Mouse (Mus musculus) forebrain, embryonic 15.5 days (tissue): ENCODE results near the gene Gm572. TPM values are rescaled to one million over a fixed set of nuclear protein-coding genes. Genes with fewer than 3 reads are reported as not detected.

Experiments
- ATAC-seq: fragments of 200-750 bp; cut with Nextera tagmentation; replicated peaks from 2 replicates; pipeline ENCODE4 v1.8.0; 2017; ENCODE audit warnings: mild to moderate bottlenecking, moderate TSS enrichment, moderate library complexity
- H3K27ac ChIP-seq: fragments of 300-500 bp; sonication (generic); replicated peaks from 2 replicates; pipeline ENCODE4 v1.5.1; 2015; ENCODE audit warnings: mild to moderate bottlenecking, inconsistent platforms
- H3K27me3 ChIP-seq: fragments of 300-500 bp; sonication (generic); 2 replicates; pipeline ENCODE4 v1.6.1; 2015; ENCODE audit warnings: inconsistent platforms
- H3K36me3 ChIP-seq: fragments of 300-500 bp; sonication (generic); 2 replicates; pipeline ENCODE4 v1.6.1; 2015; ENCODE audit warnings: mild to moderate bottlenecking, inconsistent platforms
- H3K4me1 ChIP-seq: fragments of 300-500 bp; sonication (generic); 2 replicates; pipeline ENCODE4 v1.6.1; 2015; ENCODE audit warnings: inconsistent platforms
- H3K4me2 ChIP-seq: fragments of 300-500 bp; sonication (generic); replicated peaks from 2 replicates; pipeline ENCODE4 v1.6.1; 2015; ENCODE audit warnings: mild to moderate bottlenecking, inconsistent platforms
- H3K4me3 ChIP-seq: fragments of 300-500 bp; sonication (generic); 2 replicates; pipeline ENCODE4 v1.5.1; 2015; ENCODE audit warnings: mild to moderate bottlenecking, inconsistent platforms
- H3K9ac ChIP-seq: fragments of 300-500 bp; sonication (generic); replicated peaks from 2 replicates; pipeline ENCODE4 v1.6.1; 2015; ENCODE audit warnings: mild to moderate bottlenecking, inconsistent platforms
- H3K9me3 ChIP-seq: fragments of 300-500 bp; sonication (generic); 2 replicates; pipeline ENCODE4 v1.6.1; 2016; ENCODE audit warnings: inconsistent platforms
- WGBS: fragments of 180-500 bp; shearing (Covaris S2); methylation state at CpG from one replicate; pipeline ENCODE4 v1.1.7; 2015; ENCODE audit warnings: mixed read lengths; 5-methylcytosine and 5-hydroxymethylcytosine counted together
- polyA plus RNA-seq: library from polyadenylated mRNA; unstranded; fragments of >200 nt; fragmentation: Nextera tagmentation; extraction: Ambion mirVana; gene quantifications from 2 replicates; pipeline ENCODE4 v1.2.1, GENCODE M21; 2015

The Gm572 gene
- polyA plus RNA-seq = not detected in 2 replicates

DNA sequence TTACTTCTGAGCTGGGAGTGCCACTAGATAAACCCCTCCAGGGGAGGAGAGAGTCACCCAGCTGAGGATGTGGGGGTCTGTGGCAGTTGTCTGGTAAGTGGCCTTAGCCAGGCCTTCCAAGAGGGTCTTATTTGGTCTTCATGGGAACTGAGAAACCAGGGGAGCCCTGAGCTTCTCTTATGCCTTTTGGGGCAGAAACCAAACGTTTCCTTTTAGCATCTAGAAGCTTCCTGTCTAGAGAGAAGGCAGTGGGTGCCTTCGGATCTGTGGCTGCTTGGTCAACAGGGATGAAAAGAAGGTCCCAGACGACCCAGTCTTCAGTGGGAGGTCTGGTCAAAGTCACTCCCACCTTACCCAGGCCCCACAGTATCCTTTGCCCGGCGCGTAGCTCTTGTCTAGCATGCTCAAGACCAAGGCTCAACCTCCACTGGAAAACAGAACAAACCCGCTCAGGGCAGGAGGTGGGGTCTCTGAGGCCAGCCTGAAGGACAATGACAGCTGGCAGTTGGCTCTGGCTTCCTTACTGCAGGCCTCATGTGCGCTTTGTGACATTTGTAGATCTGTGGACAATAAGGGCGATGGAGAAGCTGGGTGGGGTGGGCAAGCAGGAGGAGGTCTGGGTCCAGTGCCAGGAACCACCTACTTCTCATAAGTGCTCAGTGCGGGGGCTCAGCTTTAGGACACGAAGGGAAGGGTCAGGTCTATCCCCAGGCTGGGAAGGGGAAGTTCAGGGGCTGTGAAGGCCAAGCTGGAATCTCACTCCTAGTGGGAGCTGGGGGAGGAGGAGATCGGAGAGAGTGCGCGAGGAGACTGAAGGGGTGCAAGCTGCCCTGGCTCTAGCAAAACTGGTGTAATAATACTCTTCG, at the start of gene Gm572:
TSS of gene Gm572 (plus strand) at position 27 of the 866 bp plus-strand sequence.
- H3K4me3 ChIP-seq = no peak within 1 kb of the TSS
- H3K4me1 ChIP-seq = no peaks in the 10 kb centered on the region
- no peak within 1 kb of the TSS for H3K27ac ChIP-seq
- H3K27me3 ChIP-seq = no peaks in the 10 kb centered on the region
- H3K9me3 ChIP-seq = no peaks in the 10 kb centered on the region
- peak within 1 kb of the TSS; percentile 26 for H3K4me2 ChIP-seq
- ATAC-seq = no peak
- no peak within 1 kb of the TSS for H3K9ac ChIP-seq
- 69% methylated on average over 15 of the region's 15 CpGs for WGBS
- H3K36me3 ChIP-seq = no peaks in the 10 kb centered on the region

- ATAC-seq = no peak
- peaks cover 34% of the 10 kb centered on the region for H3K4me1 ChIP-seq
- no peak overlapping the region for H3K4me2 ChIP-seq
- no peaks in the 10 kb centered on the region for H3K9me3 ChIP-seq
- no peaks in the 10 kb centered on the region for H3K27me3 ChIP-seq
- WGBS = 94% methylated on average over 11 of the region's 11 CpGs
- H3K36me3 ChIP-seq = peaks cover 49% of the 10 kb centered on the region
- no peak overlapping the region for H3K27ac ChIP-seq
- no peak overlapping the region for H3K9ac ChIP-seq
- H3K4me3 ChIP-seq = no peak overlapping the region
These were observed 49.1 kb upstream of the Gm572 start for GRCm38 (mm10) chr4:148593996-148594395.

DNA sequence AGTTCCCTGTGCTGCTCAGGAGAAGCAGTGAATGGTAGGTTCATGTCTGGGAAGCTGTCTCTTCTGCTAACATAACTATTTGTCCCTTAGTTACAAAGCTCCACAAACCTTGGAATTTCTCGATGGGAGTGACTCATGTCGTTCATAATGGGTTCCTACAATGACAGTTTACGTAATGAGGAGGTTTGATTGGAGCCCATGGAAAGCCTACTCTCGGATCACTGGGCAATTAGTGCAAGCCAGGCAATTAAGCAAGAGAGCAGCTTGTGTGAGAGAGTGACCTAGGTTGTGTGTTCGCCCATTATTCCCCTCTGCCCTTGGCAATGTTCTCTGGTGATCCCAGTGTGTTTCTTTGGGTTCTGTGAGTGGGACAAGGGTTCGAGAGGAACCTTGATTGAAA, 47.2 kb upstream of the Gm572 start:
- H3K36me3 ChIP-seq = peaks cover 52% of the 10 kb centered on the region
- no peak overlapping the region for H3K4me2 ChIP-seq
- 0 out of 2 replicates have a peak overlapping the region, but pooled peaks have one; percentile 24 for H3K27ac ChIP-seq
- WGBS = 47% methylated on average over 6 of the region's 6 CpGs
- H3K4me3 ChIP-seq = no peak overlapping the region
- H3K9ac ChIP-seq = no peak overlapping the region
- ATAC-seq = no peak
- peaks cover 21% of the 10 kb centered on the region for H3K4me1 ChIP-seq
- H3K9me3 ChIP-seq = no peaks in the 10 kb centered on the region
- no peaks in the 10 kb centered on the region for H3K27me3 ChIP-seq

DNA sequence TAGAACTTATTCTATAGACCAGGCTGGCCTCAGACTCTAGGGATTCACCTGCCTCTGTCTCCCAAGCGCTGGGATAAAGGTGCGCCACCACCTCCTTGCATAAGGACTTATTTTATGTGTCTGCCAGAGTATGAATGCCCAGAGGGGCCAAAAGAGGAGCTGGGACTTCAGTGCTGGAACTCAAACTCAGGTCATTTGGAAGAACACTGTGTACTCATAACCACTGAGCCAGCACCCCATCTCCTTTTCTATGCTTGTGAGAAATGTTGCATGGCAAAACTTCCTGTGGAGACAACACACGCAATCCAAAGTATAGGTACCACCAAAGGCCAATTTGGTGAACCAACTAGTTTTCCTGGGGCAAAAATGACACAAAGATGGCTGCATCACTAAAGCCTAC, 46.4 kb upstream of the Gm572 start:
- Histone ChIP-seq H3K27me3 (no peaks in the 10 kb centered on the region), H3K4me3 (no peak overlapping the region), H3K27ac (no peak overlapping the region), H3K9me3 (no peaks in the 10 kb centered on the region), H3K4me2 (no peak overlapping the region), H3K4me1 (peaks cover 21% of the 10 kb centered on the region), H3K9ac (no peak overlapping the region), H3K36me3 (peaks cover 52% of the 10 kb centered on the region)
- WGBS = 97% methylated on average over 3 of the region's 3 CpGs
- no peak for ATAC-seq

DNA sequence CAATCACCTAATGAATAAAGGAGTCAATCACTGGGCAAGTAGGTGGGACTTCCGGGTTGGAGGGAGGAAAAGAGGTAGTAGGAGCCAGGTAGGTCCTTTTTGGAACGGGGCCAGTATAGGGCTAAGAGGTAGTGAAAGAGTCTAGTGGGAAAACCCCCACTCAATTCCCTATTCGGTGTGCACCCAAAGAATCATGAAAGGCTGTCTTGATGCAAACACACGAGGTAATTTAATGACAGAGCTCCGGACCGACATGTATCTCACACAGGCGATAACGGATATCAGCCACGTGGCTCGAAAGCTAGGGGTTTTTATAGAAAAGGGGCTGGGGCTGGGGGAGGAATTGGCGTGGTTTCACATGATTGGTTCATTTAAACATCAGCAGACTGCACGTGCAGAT, 44.3 kb upstream of the Gm572 start:
- peaks cover 4% of the 10 kb centered on the region; the same call in 1 of the 2 replicates for H3K4me1 ChIP-seq
- no peak for ATAC-seq
- WGBS = 94% methylated on average over 12 of the region's 12 CpGs
- no peaks in the 10 kb centered on the region for H3K27me3 ChIP-seq
- H3K4me2 ChIP-seq = no peak overlapping the region
- peaks cover 47% of the 10 kb centered on the region for H3K36me3 ChIP-seq
- no peaks in the 10 kb centered on the region for H3K9me3 ChIP-seq
- H3K4me3 ChIP-seq = no peak overlapping the region
- no peak overlapping the region for H3K9ac ChIP-seq
- no peak overlapping the region for H3K27ac ChIP-seq

DNA sequence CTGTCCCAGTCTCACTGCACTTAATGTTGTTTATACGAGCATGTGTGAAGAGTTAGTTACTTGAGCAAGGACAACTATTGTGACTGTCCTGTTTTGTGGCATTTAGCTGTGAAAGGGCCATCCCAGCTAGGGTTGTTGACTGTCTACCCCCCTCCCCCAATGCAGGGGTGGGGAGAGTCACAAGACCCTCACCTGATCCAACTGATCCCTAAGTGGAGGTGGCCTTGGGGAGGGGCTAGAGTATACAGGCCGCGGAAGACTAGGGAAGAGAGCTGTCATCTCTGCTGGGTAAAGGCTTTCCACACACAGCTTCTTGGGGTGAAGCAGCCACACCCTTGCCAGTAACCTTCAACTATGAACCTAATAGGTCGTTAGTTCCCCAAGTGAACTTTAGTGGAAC, 42.8 kb upstream of the Gm572 start:
- no peaks in the 10 kb centered on the region for H3K9me3 ChIP-seq
- H3K4me1 ChIP-seq = no peaks in the 10 kb centered on the region
- no peak overlapping the region for H3K27ac ChIP-seq
- H3K36me3 ChIP-seq = peaks cover 32% of the 10 kb centered on the region
- H3K4me3 ChIP-seq = no peak overlapping the region
- no peak overlapping the region for H3K4me2 ChIP-seq
- H3K27me3 ChIP-seq = no peaks in the 10 kb centered on the region
- ATAC-seq = no peak
- H3K9ac ChIP-seq = no peak overlapping the region
- 91% methylated on average over 4 of the region's 4 CpGs for WGBS

GRCm38 (mm10) chr4:148601871-148602270, 41.2 kb upstream of the Gm572 start:
- Histone ChIP-seq H3K9ac (no peak overlapping the region), H3K4me2 (no peak overlapping the region), H3K4me1 (no peaks in the 10 kb centered on the region), H3K27ac (no peak overlapping the region), H3K27me3 (no peaks in the 10 kb centered on the region), H3K36me3 (peaks cover 18% of the 10 kb centered on the region), H3K4me3 (no peak overlapping the region), H3K9me3 (no peaks in the 10 kb centered on the region)
- WGBS = 93% methylated on average over 4 of the region's 4 CpGs
- ATAC-seq = no peak

DNA sequence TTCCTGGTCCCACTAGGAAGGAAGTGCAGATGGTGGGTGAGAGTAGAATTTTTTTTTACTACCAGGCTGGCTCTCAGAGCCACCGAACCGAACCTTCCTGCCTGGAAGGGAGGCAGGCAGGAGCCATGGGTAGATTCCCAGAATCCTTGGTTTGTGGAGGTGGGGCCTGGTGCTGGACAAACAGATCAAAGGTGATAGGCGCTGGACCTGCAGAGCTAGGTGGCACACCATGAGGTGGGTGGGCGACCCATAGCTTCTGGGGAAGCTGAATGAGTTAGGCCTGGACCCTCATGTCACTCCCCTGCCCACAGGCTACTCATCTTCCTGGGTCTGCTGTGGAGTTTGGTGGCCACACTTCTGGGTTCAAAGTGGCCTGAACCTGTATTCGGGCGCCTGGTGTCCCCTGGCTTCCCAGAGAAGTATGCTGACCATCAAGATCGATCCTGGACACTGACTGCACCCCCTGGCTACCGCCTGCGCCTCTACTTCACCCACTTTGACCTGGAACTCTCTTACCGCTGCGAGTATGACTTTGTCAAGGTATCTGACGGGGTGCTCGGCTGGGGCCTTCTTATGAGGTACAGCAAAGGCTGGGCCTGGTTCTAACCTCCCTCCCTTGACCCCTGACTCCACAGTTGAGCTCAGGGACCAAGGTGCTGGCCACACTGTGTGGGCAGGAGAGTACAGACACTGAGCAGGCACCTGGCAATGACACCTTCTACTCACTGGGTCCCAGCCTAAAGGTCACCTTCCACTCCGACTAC, 40.6 kb upstream of the Gm572 start, which contains the start of gene Masp2:
TSS of gene Masp2 (plus strand) at position 198 of the 764 bp plus-strand sequence.
- H3K9ac ChIP-seq = no peak within 1 kb of the TSS
- 90% methylated on average over 14 of the region's 14 CpGs for WGBS
- ATAC-seq = no peak

DNA sequence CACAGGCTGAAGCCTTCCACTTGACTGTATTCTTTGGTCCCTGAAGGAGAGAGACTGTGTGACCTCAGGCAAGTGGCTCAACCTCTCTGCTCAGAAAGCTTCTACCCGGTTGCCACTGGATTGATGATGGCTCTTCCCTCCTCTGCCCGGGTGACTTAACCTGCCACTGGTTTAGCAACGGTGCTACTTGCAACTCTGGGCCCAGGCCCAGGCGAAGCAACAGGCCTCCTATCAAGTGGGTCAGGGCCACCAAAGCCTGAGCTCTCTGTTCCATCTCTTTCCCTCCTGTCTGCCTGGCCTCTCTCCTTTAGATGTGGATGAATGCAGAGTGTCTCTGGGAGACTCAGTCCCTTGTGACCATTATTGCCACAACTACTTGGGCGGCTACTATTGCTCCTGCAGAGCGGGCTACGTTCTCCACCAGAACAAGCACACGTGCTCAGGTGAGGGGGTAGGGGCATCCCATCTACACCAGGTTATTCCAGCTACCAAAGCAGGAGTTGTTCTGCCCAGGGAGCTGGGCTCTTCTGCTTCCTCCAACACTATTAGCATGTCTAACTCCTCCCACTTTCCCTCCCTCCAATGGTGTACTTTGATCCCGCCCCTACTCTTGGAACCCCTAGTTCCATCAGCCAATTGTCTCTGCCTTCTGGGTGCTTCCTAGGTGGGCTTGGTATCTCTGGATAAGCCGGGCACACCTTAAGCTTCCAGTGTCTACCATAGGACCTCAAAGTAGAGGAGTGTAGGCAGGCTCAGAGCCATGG, 39.6 kb upstream of the Gm572 start:
- no peak overlapping the region for H3K4me3 ChIP-seq
- no peaks in the 10 kb centered on the region for H3K27me3 ChIP-seq
- no peaks in the 10 kb centered on the region for H3K9me3 ChIP-seq
- H3K36me3 ChIP-seq = 0 out of 2 replicates have a peak, but pooled peaks cover 7% of the 10 kb centered on the region
- WGBS = 78% methylated on average over 10 of the region's 10 CpGs
- no peaks in the 10 kb centered on the region for H3K4me1 ChIP-seq
- no peak overlapping the region for H3K9ac ChIP-seq
- no peak overlapping the region for H3K4me2 ChIP-seq
- no peak overlapping the region for H3K27ac ChIP-seq
- ATAC-seq = no peak

More for the DNA sequence above, 40.6 kb upstream of the Gm572 start, which contains the start of gene Masp2:
- no peak within 1 kb of the TSS for H3K4me2 ChIP-seq
- no peaks in the 10 kb centered on the region for H3K27me3 ChIP-seq
- H3K36me3 ChIP-seq = peaks cover 13% of the 10 kb centered on the region; the same call in 1 of the 2 replicates
- no peaks in the 10 kb centered on the region for H3K4me1 ChIP-seq
- no peak within 1 kb of the TSS for H3K4me3 ChIP-seq
- no peaks in the 10 kb centered on the region for H3K9me3 ChIP-seq
- no peak within 1 kb of the TSS for H3K27ac ChIP-seq

GRCm38 (mm10) chr4:148604141-148604540, 39.0 kb upstream of the Gm572 start:
- Histone ChIP-seq H3K9ac (no peak overlapping the region), H3K27ac (no peak overlapping the region), H3K27me3 (no peaks in the 10 kb centered on the region), H3K4me3 (no peak overlapping the region), H3K36me3 (0 out of 2 replicates have a peak, but pooled peaks cover 3% of the 10 kb centered on the region), H3K4me1 (no peaks in the 10 kb centered on the region), H3K9me3 (no peaks in the 10 kb centered on the region), H3K4me2 (no peak overlapping the region)
- WGBS = 79% methylated on average over 7 of the region's 7 CpGs
- no peak for ATAC-seq

GRCm38 (mm10) chr4:148604541-148605165, 38.5 kb upstream of the Gm572 start:
- Histone ChIP-seq H3K27me3 (no peaks in the 10 kb centered on the region), H3K9me3 (no peaks in the 10 kb centered on the region), H3K36me3 (no peaks in the 10 kb centered on the region), H3K4me2 (no peak overlapping the region), H3K4me3 (no peak overlapping the region), H3K27ac (no peak overlapping the region), H3K4me1 (no peaks in the 10 kb centered on the region), H3K9ac (no peak overlapping the region)
- no peak for ATAC-seq
- 85% methylated on average over 3 of the region's 3 CpGs for WGBS
